In the genomic region with DNA sequence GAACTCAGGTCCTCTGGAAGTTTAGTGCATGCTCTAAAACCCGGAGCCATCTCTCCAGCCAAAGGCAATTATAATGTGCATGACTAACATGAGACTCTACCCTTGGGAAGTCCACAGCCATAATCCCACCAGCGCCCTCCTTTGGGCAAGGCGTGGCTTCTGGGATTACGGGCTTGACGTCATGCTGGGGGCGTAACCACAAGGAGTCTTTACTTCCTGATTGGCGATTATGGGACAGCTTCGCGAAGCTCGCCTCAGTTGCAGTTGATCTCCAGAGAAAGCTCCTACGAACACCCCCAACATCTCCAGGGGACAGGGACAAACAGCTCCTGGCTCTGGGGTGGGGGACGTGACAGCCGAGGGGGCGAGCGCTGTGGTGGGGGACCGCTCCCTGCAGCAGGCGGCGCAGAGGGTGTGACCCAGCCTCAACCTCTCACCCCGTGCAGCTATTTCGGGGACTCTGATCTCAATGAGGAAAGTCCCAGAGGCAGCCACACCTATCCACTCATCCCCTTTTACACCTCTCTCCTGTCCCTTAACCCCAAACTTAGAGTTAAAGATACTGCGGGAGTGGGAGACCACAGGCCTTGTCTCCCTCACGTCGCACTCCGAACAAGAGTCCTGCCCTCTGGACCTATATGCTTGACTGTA, we compare ENCODE assay signal across 8 mouse cellular contexts. TPM values are rescaled to one million over a fixed set of nuclear protein-coding genes. Genes with fewer than 3 reads are reported as not detected.
DNase-seq lines count a peak whose midpoint lies in the region; ATAC-seq lines count a peak whose summit lies in the region.

No protein-coding gene starts in this region.

- no peak for DNase-seq in heart, adult 18-20 months
- DNase-seq in ES-CJ7 (ENCODE audit: low read depth, low spot score) = peak; percentile 76
- no peak for DNase-seq in left cerebral cortex, postnatal 10 days (ENCODE audit: extremely low spot score in 1 of 2, low spot score in 2 of 2)
- DNase-seq in left cerebral cortex, adult 9 months (ENCODE audit: low spot score in 2 of 2) = no peak
- no peak for DNase-seq in gastrocnemius, adult 8-10 months (ENCODE audit: low spot score in 2 of 2)

- peaks cover 46% of the 10 kb centered on the region for H3K4me1 ChIP-seq in heart, embryonic 12.5 days (replicated peaks)
- peaks cover 11% of the 10 kb centered on the region for H3K4me1 ChIP-seq in forebrain, embryonic 16.5 days (replicated peaks; ENCODE audit: control insufficient read depth, insufficient read depth, low read length)
- peaks cover 23% of the 10 kb centered on the region for H3K4me1 ChIP-seq in midbrain, embryonic 12.5 days

- ATAC-seq in heart, embryonic 12.5 days (ENCODE audit: insufficient number of reproducible peaks, low FRiP score) = no peak
- no peak for ATAC-seq in forebrain, embryonic 16.5 days
- no peak for ATAC-seq in midbrain, embryonic 12.5 days (ENCODE audit: low FRiP score, low read depth)

- H3K9me3 ChIP-seq in heart, embryonic 12.5 days (replicated peaks) = no peaks in the 10 kb centered on the region
- no peaks in the 10 kb centered on the region for H3K9me3 ChIP-seq in forebrain, embryonic 16.5 days (ENCODE audit: control insufficient read depth, low read length)
- H3K9me3 ChIP-seq in midbrain, embryonic 12.5 days = no peaks in the 10 kb centered on the region

- H3K9ac ChIP-seq in heart, embryonic 12.5 days = peak overlapping the region; percentile 37; the same call in 1 of the 2 replicates
- H3K9ac ChIP-seq in forebrain, embryonic 16.5 days (replicated peaks; ENCODE audit: low read depth, low read length) = no peak overlapping the region
- H3K9ac ChIP-seq in midbrain, embryonic 12.5 days (replicated peaks) = no peak overlapping the region

- H3K27me3 ChIP-seq in heart, embryonic 12.5 days (replicated peaks) = no peaks in the 10 kb centered on the region
- H3K27me3 ChIP-seq in forebrain, embryonic 16.5 days (replicated peaks; ENCODE audit: control insufficient read depth, insufficient read depth, low read length) = no peaks in the 10 kb centered on the region
- H3K27me3 ChIP-seq in midbrain, embryonic 12.5 days = peaks cover 14% of the 10 kb centered on the region

- peak overlapping the region; percentile 21 for H3K4me3 ChIP-seq in heart, embryonic 12.5 days
- no peak overlapping the region for H3K4me3 ChIP-seq in forebrain, embryonic 16.5 days (replicated peaks; ENCODE audit: low read length)
- peak overlapping the region; percentile 10 for H3K4me3 ChIP-seq in midbrain, embryonic 12.5 days

- intact Hi-C loops in left cerebral cortex, postnatal 10 days (cut with DNase I) = loop anchor here (10.0 kb wide), 4 partner anchors 265 to 905 kb away; partner anchors contain the start of genes Cd164l2 and Gpr3

- H3K36me3 ChIP-seq in heart, embryonic 12.5 days = no peaks in the 10 kb centered on the region
- no peaks in the 10 kb centered on the region for H3K36me3 ChIP-seq in forebrain, embryonic 16.5 days (ENCODE audit: control insufficient read depth, insufficient read depth)
- H3K36me3 ChIP-seq in midbrain, embryonic 12.5 days = no peaks in the 10 kb centered on the region

- H3K27ac ChIP-seq in heart, embryonic 12.5 days (ENCODE audit: poor library complexity, severe bottlenecking) = no peak overlapping the region
- H3K27ac ChIP-seq in forebrain, embryonic 16.5 days (ENCODE audit: low read length) = no peak overlapping the region
- H3K27ac ChIP-seq in midbrain, embryonic 12.5 days (replicated peaks) = no peak overlapping the region

- WGBS in heart, embryonic 12.5 days = 23% methylated on average over 24 of the region's 24 CpGs
- WGBS in forebrain, embryonic 16.5 days = 21% methylated on average over 24 of the region's 24 CpGs
- 15% methylated on average over 24 of the region's 24 CpGs for WGBS in midbrain, embryonic 12.5 days

- H3K4me2 ChIP-seq in heart, embryonic 12.5 days = peak overlapping the region; percentile 59
- H3K4me2 ChIP-seq in forebrain, embryonic 16.5 days (ENCODE audit: low read length) = peak overlapping the region; percentile 28; the same call in 1 of the 2 replicates
- peak overlapping the region; percentile 39 for H3K4me2 ChIP-seq in midbrain, embryonic 12.5 days (replicated peaks)

RNA-seq across cellular contexts. Expression of gene Fgr, which starts 23.9 kb away (rescaled TPM):
- polyA plus RNA-seq in heart, embryonic 12.5 days (2016; fragmentation: Nextera tagmentation; extraction: Ambion mirVana) = 0.19 and 0.23 TPM in 2 replicates
- total RNA-seq in heart, adult 18-20 months (2021) = under 1 TPM; 0.57 to 0.69 TPM
- not detected in 2 replicates for polyA plus RNA-seq in forebrain, embryonic 16.5 days (2015; fragmentation: Nextera tagmentation; extraction: Ambion mirVana)
- polyA plus RNA-seq in midbrain, embryonic 12.5 days (2016; fragmentation: Nextera tagmentation; extraction: Ambion mirVana) = 0.08 and 0.12 TPM in 2 replicates
- total RNA-seq in left cerebral cortex, postnatal 10 days (2021) = under 1 TPM in 1 of 2 experiments, not detected in 1; 0.47 TPM
- total RNA-seq in gastrocnemius, adult 8-10 months (2022) = not detected

RNA-seq across cellular contexts. Expression of gene Fam76a, which starts 27.6 kb away (rescaled TPM):
- polyA plus RNA-seq in heart, embryonic 12.5 days (2016; fragmentation: Nextera tagmentation; extraction: Ambion mirVana) = 25.9 and 29.0 TPM in 2 replicates
- 10 to 100 TPM; 29.0 to 37.7 TPM for total RNA-seq in heart, adult 18-20 months (2021)
- polyA plus RNA-seq in forebrain, embryonic 16.5 days (2015; fragmentation: Nextera tagmentation; extraction: Ambion mirVana) = 51.0 and 53.4 TPM in 2 replicates
- 32.1 and 35.3 TPM in 2 replicates for polyA plus RNA-seq in midbrain, embryonic 12.5 days (2016; fragmentation: Nextera tagmentation; extraction: Ambion mirVana)
- total RNA-seq in left cerebral cortex, postnatal 10 days (2021) = 10 to 100 TPM; 31.8 to 36.9 TPM
- 10 to 100 TPM; 31.5 to 35.9 (median 33.8) TPM for total RNA-seq in gastrocnemius, adult 8-10 months (2022)
